Mouse (Mus musculus): ENCODE measurements around the gene Adat3.

GRCm38 (mm10) chr10:80572477-80572876, 30.2 kb upstream of the Adat3 start:
- TF ChIP-seq CTCF (IDR thresholded peaks at IDR 0.05; ENCODE audit: extremely low read depth, insufficient read depth, insufficient read length, insufficient replicate concordance), result no peak
- no peak for TF ChIP-seq POLR2A (IDR thresholded peaks at IDR 0.05; ENCODE audit: low read depth, low read length)

All from spleen, adult 2 months (tissue).